Mouse (Mus musculus) WW6 (cell line): ENCODE data around the gene Astn2.

Experiments used
- DNase-seq: peaks from one replicate; pipeline ENCODE4 v3.0.0-alpha.2; 2013; ENCODE audit warnings: low read depth, low spot score

Astn2 gene

DNA sequence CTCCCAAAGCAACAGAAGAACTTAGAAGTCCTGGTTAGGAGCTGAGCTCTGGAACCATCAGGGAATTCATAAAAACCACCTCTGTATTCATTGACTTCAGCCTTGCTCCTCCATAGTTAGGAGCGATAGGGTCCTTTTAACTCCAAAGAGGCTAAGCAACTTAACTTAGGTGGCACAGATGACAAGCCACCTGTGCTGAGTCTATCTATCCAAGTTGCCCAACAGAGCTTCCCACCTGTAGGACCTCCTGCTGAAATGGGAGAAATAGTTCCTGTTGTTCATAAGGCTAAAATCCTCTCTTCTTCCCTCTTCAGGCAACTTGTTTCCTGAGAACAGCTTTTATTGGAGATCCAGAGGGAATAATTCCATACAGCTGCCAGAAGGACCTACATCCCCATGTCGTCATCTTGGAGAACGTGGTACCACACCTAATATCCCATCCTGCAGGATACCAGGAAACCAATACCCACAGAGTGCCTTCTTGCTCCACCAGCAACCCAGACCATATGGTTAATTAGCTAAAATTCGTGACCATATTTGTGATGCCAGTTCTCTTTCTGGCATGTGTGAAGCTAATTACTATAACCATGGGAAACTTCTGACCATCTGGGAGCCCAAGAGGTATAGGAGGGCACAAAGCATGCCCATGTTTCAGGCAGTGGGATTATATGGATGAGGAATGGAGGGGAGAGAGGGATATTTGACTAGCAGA is 730.0 kb downstream of the Astn2 start:
- no peak for DNase-seq

DNA sequence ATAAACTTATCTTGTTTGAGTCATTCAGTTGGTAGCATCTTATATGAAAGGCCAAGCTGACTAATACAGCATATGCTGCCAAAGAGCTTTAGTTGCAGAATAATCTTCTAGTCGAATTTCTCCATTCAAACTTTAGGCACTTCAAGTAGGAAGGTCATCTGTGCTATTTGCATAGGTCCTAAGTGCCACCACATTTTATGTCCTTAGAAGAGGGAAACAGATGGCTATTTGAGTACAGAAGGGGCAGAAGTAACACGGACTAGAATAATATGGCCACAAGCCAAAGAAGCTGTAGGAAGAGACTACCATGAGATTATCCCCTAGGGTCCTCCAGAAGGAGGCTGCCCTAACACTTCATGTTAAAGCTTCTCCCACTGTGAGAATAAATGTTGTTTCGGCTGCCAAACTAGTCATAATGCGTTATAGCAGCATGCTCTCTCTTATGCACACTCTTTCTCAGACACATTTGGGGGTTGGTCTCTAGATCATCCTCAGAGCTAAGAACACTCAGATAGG is 730.9 kb downstream of the Astn2 start:
- no peak for DNase-seq

GRCm38 (mm10) chr4:65672294-65672693 is 732.1 kb downstream of the Astn2 start:
- no peak for DNase-seq

DNA sequence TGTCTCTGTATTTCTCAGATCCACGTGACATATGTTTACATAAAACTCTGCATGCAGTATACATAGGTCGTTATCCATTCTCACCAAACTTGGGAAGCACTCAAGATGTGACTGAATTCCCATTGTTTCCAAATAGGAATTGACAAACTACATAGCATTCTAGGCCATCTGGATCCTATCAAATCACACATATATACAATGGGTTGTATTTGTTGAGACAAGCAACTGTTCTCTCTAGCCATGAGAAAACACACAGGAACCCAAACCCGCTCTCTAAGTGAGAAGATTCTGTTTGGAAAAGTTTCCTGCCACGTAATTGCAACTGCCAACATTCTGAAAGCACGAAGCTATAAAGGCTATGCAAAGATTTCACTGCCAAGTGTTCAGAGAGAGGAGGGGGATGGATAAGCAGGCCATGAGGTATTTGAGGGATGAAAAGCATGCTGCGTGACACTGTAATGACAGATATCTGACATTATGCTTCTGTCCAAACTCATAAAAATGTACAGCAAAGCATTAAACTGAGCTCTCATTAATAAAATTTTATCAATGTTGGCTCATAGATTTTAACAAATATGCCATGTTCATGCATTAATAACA is 732.7 kb downstream of the Astn2 start:
- no peak for DNase-seq

GRCm38 (mm10) chr4:65667030-65667610 is 737.3 kb downstream of the Astn2 start:
- DNase-seq: no peak

GRCm38 (mm10) chr4:65663176-65663575 is 741.2 kb downstream of the Astn2 start:
- DNase-seq: no peak

GRCm38 (mm10) chr4:65654723-65655122 is 749.7 kb downstream of the Astn2 start:
- DNase-seq: no peak

GRCm38 (mm10) chr4:65642611-65643010 is 761.8 kb downstream of the Astn2 start:
- no peak for DNase-seq

DNA sequence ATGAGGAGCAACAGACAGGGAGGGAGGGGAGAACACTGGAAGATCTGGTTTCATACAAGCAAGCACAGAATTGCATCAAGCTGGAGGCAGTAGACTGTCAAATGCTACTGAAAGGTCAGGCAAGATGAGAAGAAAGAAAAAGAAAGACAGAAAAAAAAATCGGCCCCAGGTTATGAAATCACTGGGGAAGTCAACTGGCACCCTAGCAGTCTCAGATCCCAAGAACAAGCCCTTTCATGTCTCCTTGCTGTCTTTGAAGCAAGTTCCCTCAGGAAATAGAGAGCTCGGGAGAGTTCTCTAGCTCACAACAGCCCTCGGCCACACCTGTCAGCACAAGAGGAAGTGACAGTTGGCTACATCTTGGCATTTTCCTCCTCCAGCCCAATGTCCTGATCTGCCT is 766.2 kb downstream of the Astn2 start:
- DNase-seq: no peak

- DNase-seq: no peak
These were observed 784.3 kb downstream of the Astn2 start for GRCm38 (mm10) chr4:65620125-65620524.

DNA sequence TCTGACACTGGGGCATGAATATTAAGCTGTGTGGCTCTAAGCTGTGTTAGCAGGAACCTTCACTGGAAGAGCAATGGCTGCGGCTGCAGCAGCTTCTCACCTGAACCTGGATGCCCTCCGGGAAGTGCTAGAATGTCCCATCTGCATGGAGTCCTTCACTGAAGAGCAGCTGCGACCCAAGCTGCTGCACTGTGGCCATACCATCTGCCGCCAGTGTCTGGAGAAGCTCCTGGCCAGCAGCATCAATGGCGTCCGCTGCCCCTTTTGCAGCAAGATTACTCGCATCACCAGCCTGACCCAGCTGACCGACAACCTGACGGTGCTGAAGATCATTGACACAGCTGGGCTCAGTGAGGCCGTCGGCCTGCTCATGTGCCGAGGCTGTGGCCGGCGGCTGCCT is 791.3 kb downstream of the Astn2 start:
- DNase-seq: no peak

- no peak for DNase-seq
These were observed 793.5 kb downstream of the Astn2 start for GRCm38 (mm10) chr4:65610896-65611295.

DNA sequence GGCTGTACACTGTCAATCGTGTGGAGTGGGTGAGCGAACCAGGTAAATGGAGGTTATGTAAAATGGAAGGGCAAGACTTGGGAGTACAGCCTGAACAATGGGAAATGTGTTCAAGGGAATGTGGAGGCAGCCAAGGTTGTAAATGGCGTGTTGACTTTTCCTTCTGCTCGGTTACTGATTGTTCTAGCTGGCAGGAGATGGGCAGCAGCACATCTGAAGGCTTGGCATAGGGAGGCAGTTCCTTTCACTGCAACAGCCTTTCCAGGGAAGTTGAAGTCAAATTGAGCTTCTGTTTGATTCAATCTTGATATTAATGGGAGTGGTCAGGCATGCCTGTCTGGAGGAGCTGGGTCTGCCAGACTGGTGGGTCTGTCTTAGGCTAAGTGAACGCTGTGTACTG is 794.1 kb downstream of the Astn2 start:
- no peak for DNase-seq

DNA sequence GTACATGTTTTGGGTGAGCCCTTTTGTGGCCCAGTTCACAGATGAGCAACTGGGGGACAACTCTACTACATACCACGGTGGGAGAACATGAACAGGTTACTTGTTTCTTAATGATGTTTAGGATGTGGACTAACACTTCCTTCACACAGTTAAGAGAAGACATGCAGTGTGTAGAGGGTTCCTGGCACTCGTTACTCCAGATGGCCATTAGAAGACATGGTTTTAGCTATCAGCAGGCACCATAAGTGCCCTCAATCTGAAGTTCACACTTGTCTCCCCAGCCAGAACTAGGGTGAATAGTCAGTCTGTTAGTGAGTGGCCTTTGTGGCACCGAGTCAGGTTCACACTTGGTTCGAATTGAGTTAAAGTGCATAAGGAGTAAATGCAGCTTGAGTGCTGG is 796.3 kb downstream of the Astn2 start:
- no peak for DNase-seq

- DNase-seq: no peak
These were observed 797.2 kb downstream of the Astn2 start for GRCm38 (mm10) chr4:65607184-65607631.

DNA sequence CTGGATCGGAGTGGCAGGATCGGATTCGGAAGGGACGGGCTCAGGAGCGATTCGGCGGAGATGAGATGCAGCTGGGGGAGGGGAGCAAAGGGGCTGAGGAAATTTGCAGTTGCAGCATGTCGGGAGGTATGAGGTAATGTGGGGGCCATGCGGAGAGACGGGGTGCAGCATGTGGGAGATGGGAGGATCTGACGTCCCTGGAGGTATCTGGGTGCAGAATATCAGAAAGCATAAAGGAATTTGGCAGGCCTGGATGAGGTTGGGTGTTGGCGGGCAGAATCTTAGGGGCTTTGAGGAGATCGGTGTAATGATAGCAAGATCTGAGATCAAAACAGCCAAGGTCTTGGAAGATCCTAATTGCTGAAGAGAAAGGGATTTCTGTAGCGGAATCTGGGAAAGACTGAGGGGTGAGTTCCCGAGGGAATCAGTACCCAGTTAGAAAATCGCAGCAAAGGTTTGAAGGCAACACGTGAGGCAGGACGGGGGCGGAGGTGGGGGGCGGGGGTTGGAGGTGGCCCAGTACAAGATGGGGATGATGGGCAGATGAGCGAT is 799.2 kb downstream of the Astn2 start:
- no peak for DNase-seq

GRCm38 (mm10) chr4:65604504-65605150 is 799.8 kb downstream of the Astn2 start, which contains the start of gene Trim32:
Trim32 (plus strand) TSS chr4:65604986.
- DNase-seq: peak; percentile 88

GRCm38 (mm10) chr4:65594601-65595369 is 809.6 kb downstream of the Astn2 start:
- no peak for DNase-seq

GRCm38 (mm10) chr4:65589780-65590179 is 814.6 kb downstream of the Astn2 start:
- no peak for DNase-seq

- no peak for DNase-seq
These were observed 817.5 kb downstream of the Astn2 start for GRCm38 (mm10) chr4:65586947-65587346.

DNA sequence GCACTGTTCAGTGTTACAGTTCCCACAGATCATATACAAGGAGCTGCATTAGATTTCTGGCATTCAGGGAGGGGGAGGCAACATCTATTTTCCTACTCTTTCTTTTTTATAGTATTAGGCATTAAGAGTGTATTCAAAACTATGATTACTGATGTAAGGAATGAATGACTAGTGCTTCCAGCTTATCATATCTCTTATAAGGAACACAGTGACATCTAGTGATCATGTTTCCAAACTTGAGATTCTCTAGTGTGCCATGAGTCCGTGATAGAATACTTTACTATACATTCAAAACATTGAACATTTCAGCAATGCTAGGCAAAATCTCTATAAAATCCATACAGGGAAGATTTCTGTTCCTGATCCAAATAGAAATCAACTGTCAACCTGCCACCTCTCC is 824.2 kb downstream of the Astn2 start:
- DNase-seq: no peak
